Mouse (Mus musculus): ENCODE data around the gene Gpr137c. TPM values are rescaled to one million over a fixed set of nuclear protein-coding genes. Genes with fewer than 3 reads are reported as not detected.

Gpr137c gene
- polyA plus RNA-seq, 1 experiment, result 38.7 TPM

DNA sequence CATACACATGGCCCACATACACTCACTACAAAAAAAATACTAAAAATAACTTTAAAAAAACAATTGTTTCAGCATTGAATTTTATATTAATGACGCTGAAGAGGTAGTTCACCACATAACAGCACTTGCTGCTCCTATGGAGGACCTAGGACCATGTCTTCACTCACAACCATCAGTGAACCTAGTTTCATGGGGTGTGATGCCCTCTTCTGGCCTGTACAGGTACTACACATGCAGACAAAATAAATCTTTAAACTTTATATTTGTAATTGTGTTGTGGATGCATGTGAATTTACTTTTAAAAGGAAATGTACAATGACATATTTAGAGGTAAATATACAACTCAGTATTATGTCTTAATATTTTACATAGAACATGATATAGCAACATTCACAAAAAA, 22.1 kb downstream of the Gpr137c start:
- WGBS, result 64% methylated on average over 1 of the region's 1 CpGs
- no peaks in the 10 kb centered on the region for H3K27me3 ChIP-seq (ENCODE audit: control insufficient read depth, insufficient read depth, low read length)
- no peaks in the 10 kb centered on the region for H3K4me1 ChIP-seq (ENCODE audit: control insufficient read depth, insufficient read depth, low read length)
- H3K4me3 ChIP-seq (replicated peaks; ENCODE audit: insufficient read depth, low read depth, low read length), result no peak overlapping the region
- TF ChIP-seq POLR2A (IDR thresholded peaks at IDR 0.05; ENCODE audit: borderline replicate concordance, insufficient read depth, low read length) (no peak), CTCF (IDR thresholded peaks at IDR 0.05; ENCODE audit: borderline replicate concordance, insufficient read depth, low read depth, low read length) (no peak; the same call in 1 of the 2 replicates)
- H3K27ac ChIP-seq (ENCODE audit: insufficient read depth, low read length), result no peak overlapping the region
- no peak for DNase-seq

DNA sequence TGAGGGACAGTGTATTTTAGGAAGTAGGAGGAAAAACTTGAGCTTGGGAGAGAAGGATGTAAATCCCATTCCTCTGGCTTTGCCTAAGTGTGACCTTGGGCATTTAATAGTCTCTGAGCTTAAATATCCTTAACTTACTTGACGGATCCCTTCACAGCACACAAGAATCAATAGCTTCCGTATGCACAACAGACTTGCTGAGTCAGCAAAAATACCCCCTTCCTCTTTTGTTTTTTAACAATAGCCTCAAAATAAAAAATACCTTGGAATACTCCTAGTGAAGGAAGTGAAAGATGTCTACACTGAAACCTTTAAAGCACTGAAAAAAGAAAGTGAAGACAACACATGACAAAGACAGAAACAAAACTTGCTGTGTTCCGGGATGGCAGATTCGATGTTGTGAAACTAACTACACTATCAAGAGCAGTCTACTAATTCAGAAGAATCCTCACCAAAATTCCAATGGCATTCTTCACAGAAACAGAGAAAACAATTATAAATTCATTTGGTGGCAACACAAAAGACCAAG, 32.1 kb downstream of the Gpr137c start:
- Histone ChIP-seq H3K4me3 (replicated peaks; ENCODE audit: insufficient read depth, low read depth, low read length) (no peak overlapping the region), H3K27ac (ENCODE audit: insufficient read depth, low read length) (no peak overlapping the region), H3K4me1 (ENCODE audit: control insufficient read depth, insufficient read depth, low read length) (no peaks in the 10 kb centered on the region), H3K27me3 (ENCODE audit: control insufficient read depth, insufficient read depth, low read length) (no peaks in the 10 kb centered on the region)
- no peak for TF ChIP-seq CTCF (IDR thresholded peaks at IDR 0.05; ENCODE audit: borderline replicate concordance, insufficient read depth, low read depth, low read length)
- no peak for TF ChIP-seq POLR2A (IDR thresholded peaks at IDR 0.05; ENCODE audit: borderline replicate concordance, insufficient read depth, low read length)
- no peak for DNase-seq
- WGBS, result 93% methylated on average over 4 of the region's 4 CpGs

DNA sequence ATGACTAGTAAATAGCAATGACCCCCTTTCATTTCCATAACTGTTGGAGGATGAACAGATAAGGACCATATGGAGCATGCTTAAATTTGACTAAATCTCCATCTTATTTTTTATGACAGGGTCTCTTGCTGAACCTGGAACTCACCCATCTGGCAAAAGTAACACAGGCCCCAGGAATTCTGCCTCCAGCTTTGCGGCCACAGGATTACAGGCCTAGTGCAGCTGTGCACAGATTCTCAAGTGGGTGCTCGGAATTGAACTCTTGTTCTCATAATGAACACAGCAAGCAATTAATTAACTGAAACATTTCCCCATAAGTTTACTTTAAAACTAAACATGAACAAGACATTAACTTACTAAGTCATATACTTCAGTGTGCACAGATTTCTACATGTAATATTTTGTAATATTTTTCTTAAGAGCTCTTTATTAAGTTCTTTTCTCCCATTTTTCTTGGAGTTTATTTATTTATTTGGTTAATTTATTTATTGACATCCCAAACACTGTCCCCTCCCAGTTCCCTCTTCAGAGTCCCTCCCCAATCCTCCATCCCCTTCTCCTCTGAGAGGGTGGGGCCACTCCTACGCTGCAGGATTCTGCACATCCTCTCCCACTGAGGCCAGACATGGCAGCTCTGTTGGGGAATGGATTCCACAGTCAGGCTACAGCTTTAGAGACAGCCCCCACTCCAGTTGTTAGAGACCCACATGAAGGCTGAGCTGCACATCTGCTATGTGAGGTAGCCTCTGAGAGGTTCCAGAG, 44.5 kb downstream of the Gpr137c start:
- Histone ChIP-seq H3K4me3 (replicated peaks; ENCODE audit: insufficient read depth, low read depth, low read length) (no peak overlapping the region), H3K27ac (ENCODE audit: insufficient read depth, low read length) (no peak overlapping the region), H3K27me3 (ENCODE audit: control insufficient read depth, insufficient read depth, low read length) (no peaks in the 10 kb centered on the region), H3K4me1 (ENCODE audit: control insufficient read depth, insufficient read depth, low read length) (no peaks in the 10 kb centered on the region; the same call in 1 of the 2 replicates)
- WGBS, result 67% methylated on average over 3 of the region's 3 CpGs
- TF ChIP-seq CTCF (IDR thresholded peaks at IDR 0.05; ENCODE audit: borderline replicate concordance, insufficient read depth, low read depth, low read length) (no peak), POLR2A (IDR thresholded peaks at IDR 0.05; ENCODE audit: borderline replicate concordance, insufficient read depth, low read length) (no peak)
- no peak for DNase-seq

DNA sequence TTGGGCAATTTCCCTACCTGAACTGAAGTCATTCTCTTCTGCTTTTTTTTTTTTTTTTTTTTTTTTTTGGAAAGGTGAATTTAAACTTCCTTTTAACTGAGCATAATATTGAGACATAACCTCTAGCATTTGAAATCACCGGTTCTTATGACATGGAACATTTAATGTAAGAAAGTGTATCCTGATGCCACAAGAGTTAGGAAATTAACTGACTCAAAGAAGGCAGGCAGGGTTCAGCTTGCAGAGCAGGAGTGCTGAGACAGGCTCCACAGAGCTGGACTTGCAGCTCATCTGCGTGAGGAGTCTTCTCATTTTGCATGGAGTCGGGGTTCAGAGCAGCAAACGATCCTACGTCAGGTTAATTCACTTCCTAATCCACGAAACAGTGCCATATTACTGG, 56.3 kb downstream of the Gpr137c start:
- Histone ChIP-seq H3K4me1 (ENCODE audit: control insufficient read depth, insufficient read depth, low read length) (no peaks in the 10 kb centered on the region), H3K27me3 (ENCODE audit: control insufficient read depth, insufficient read depth, low read length) (no peaks in the 10 kb centered on the region), H3K27ac (ENCODE audit: insufficient read depth, low read length) (no peak overlapping the region), H3K4me3 (replicated peaks; ENCODE audit: insufficient read depth, low read depth, low read length) (no peak overlapping the region)
- DNase-seq, result no peak
- WGBS, result 94% methylated on average over 6 of the region's 6 CpGs
- TF ChIP-seq CTCF (IDR thresholded peaks at IDR 0.05; ENCODE audit: borderline replicate concordance, insufficient read depth, low read depth, low read length) (no peak), POLR2A (IDR thresholded peaks at IDR 0.05; ENCODE audit: borderline replicate concordance, insufficient read depth, low read length) (no peak)

DNA sequence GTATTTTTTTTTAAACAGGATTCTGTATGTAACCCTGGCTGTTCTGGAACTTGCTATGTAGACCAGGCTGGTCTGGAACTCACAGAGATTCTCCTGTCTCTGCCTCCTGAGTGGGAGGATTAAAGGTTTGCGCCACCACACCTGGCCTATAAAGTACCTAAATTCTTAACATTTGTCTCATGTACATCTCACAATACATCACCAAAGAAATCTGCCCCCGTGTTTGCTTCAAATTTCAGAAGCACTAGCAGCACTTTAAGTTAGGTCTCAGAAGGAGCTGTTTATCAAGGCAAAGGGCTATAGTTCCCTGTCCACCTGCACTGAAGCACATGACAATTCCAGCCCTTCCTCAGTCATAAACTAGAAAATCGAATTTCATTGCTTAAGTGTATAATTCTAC, 62.5 kb downstream of the Gpr137c start:
- Histone ChIP-seq H3K4me3 (replicated peaks; ENCODE audit: insufficient read depth, low read depth, low read length) (no peak overlapping the region), H3K4me1 (ENCODE audit: control insufficient read depth, insufficient read depth, low read length) (no peaks in the 10 kb centered on the region), H3K27me3 (ENCODE audit: control insufficient read depth, insufficient read depth, low read length) (no peaks in the 10 kb centered on the region), H3K27ac (ENCODE audit: insufficient read depth, low read length) (no peak overlapping the region)
- DNase-seq, result no peak
- 83% methylated on average over 3 of the region's 3 CpGs for WGBS
- TF ChIP-seq CTCF (IDR thresholded peaks at IDR 0.05; ENCODE audit: borderline replicate concordance, insufficient read depth, low read depth, low read length) (no peak), POLR2A (IDR thresholded peaks at IDR 0.05; ENCODE audit: borderline replicate concordance, insufficient read depth, low read length) (no peak)

DNA sequence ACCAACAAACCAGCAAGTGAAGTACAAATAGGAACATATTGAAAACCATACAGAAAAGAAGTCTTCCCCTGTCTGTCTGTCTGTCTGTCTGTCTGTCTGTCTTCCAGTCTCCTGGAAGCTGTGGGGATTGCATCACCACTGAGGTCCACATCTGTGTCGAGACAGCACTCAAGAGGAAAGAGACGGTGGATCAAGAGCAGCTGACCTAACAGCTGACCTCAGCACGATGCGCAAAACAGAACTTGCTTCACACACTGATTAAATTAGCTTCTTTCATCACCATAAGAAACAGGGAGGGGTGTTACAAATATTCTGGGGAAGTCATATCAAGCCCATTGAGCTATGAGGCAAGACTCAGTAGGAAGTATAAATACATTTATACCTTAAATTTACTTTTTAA, 72.1 kb downstream of the Gpr137c start:
- Histone ChIP-seq H3K27me3 (ENCODE audit: control insufficient read depth, insufficient read depth, low read length) (no peaks in the 10 kb centered on the region), H3K4me1 (ENCODE audit: control insufficient read depth, insufficient read depth, low read length) (no peaks in the 10 kb centered on the region), H3K4me3 (replicated peaks; ENCODE audit: insufficient read depth, low read depth, low read length) (no peak overlapping the region), H3K27ac (ENCODE audit: insufficient read depth, low read length) (no peak overlapping the region)
- TF ChIP-seq CTCF (IDR thresholded peaks at IDR 0.05; ENCODE audit: borderline replicate concordance, insufficient read depth, low read depth, low read length), result no peak
- no peak for TF ChIP-seq POLR2A (IDR thresholded peaks at IDR 0.05; ENCODE audit: borderline replicate concordance, insufficient read depth, low read length)
- DNase-seq, result no peak
- WGBS, result 86% methylated on average over 4 of the region's 4 CpGs

DNA sequence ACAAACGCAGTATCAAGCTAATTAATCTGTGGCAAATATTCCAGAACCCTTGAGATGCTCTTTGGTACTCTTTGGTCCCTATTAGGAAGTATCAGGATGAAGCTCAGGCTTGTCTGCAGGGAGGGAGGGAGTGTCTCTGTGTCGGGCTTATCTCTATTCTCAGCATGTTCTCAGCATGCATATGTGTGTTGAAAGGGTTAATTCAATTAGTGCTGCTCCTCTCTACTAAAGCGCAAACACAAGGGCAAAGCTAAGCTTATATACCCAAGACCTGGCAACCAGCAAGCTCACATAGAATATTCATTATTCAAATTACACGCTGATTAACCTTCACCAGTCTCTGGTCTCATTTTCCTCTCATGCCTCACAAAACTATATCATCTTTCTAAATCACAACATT, 84.4 kb downstream of the Gpr137c start:
- DNase-seq, result no peak
- TF ChIP-seq CTCF (IDR thresholded peaks at IDR 0.05; ENCODE audit: borderline replicate concordance, insufficient read depth, low read depth, low read length) (no peak), POLR2A (IDR thresholded peaks at IDR 0.05; ENCODE audit: borderline replicate concordance, insufficient read depth, low read length) (no peak)
- WGBS, result 34% methylated on average over 4 of the region's 4 CpGs

DNA sequence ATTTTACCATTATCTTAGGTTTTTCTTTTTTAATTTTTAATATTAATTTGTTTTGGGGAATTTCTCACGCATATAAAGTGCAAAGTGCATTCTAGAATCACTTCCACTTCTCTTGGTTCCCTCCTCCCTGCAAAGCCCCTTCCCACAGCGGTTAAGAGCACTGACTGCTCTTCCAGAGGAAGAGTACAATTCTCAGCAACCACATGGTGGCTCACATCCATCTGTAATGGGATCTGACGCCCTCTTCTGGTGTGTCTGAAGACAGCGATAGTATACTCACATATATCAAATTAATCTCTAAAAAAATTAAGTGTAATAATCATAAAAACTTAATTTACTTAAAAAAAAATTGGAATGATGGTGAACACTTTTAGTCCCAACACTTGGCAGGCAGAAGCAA, 84.9 kb downstream of the Gpr137c start:
- DNase-seq, result no peak
- Histone ChIP-seq H3K4me1 (ENCODE audit: control insufficient read depth, insufficient read depth, low read length) (no peaks in the 10 kb centered on the region), H3K27ac (ENCODE audit: insufficient read depth, low read length) (no peak overlapping the region), H3K4me3 (replicated peaks; ENCODE audit: insufficient read depth, low read depth, low read length) (no peak overlapping the region), H3K27me3 (ENCODE audit: control insufficient read depth, insufficient read depth, low read length) (no peaks in the 10 kb centered on the region)
- WGBS, result 56% methylated on average over 4 of the region's 4 CpGs
- TF ChIP-seq CTCF (IDR thresholded peaks at IDR 0.05; ENCODE audit: borderline replicate concordance, insufficient read depth, low read depth, low read length) (no peak), POLR2A (IDR thresholded peaks at IDR 0.05; ENCODE audit: borderline replicate concordance, insufficient read depth, low read length) (no peak)

More for the DNA sequence above, 84.4 kb downstream of the Gpr137c start:
- Histone ChIP-seq H3K27me3 (ENCODE audit: control insufficient read depth, insufficient read depth, low read length) (no peaks in the 10 kb centered on the region), H3K27ac (ENCODE audit: insufficient read depth, low read length) (no peak overlapping the region), H3K4me3 (replicated peaks; ENCODE audit: insufficient read depth, low read depth, low read length) (no peak overlapping the region), H3K4me1 (ENCODE audit: control insufficient read depth, insufficient read depth, low read length) (no peaks in the 10 kb centered on the region)

All from cerebellum, adult 2 months (tissue).